Mouse (Mus musculus): Measurements from ENCODE around the gene Fgfr2.
"Not testable (repeated sequence)": the region's sequence is repeated elsewhere in the genome, so short reads cannot be mapped to it uniquely, and the experiment has no call there.

The Fgfr2 gene

DNA sequence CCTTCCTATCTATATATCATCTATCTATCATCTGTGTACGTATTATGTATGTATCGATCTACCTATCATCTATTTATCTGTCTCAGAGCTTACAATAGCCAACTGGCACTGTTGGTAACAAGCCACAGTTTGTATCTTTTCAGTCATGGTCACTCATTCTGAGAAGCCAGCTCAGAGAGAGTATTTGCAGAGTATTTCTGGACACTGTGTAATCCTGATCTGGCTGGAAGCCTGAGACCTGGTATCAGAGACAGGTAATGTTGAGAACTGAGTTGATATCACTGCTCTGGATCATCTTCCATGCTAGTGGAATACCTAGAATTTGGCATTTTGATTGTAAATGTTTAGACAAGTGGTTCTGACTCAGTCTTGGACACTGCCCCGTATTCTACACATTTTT is 2492.2 kb downstream of the Fgfr2 start:
- DNase-seq = no peak

DNA sequence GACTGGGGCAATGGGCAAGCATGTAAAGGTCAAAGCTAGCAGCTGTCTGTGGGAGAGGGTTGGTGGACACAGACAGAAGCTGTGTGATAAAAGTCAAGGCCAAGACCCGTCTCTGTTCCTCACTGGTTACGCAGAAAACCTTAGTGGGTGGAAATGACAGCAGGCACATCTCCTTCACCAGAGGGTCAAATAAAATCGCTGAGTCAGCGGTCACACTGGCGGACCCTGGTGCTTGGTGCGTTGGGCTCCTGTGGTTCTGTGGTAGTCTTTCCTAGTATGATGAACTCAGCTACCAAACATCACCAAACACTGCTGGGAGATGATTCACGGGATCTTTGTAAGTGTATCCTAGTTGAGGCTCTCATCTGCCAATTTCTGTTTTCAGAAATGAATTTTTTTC is 2493.2 kb downstream of the Fgfr2 start:
- no peak for DNase-seq

DNA sequence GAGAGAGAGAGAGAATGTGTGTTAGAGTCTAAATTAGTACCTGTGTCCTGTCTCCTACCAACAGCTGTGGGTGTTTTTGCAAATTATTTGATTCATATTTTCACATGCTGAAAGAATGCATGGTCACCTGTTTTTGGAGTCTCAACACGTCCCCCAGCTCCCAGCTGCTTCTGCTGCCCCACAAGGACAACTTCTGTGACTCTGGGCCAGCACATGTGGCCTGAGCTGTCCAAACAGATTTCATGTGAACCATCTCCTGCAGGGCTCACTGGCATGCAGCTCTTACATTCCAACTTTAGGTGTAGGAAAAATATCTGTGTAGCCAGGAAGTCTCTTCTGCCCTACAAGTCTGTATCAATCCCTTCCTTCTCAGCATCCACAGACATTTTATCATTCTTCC is 2494.5 kb downstream of the Fgfr2 start:
- DNase-seq = no peak

DNA sequence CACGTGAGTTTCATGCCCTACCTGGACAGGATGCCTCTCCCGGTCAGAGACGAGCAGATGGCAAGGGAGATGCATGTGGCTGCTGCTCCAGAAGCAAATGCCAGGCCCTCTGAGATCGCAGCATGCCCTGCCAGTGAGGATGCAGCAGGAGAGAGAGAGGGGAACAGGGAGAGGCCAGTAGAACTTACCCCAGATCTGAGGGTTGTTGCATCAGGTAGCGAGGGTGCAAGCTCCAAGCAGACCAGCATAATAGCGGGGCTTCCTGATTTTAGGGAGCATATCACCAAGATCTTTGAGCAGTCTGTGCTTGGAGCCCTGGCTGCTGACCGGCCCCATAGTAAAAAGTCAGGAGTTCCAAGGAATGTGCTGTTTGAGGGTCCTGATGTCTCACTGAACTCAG is 2497.8 kb downstream of the Fgfr2 start:
- DNase-seq = no peak

DNA sequence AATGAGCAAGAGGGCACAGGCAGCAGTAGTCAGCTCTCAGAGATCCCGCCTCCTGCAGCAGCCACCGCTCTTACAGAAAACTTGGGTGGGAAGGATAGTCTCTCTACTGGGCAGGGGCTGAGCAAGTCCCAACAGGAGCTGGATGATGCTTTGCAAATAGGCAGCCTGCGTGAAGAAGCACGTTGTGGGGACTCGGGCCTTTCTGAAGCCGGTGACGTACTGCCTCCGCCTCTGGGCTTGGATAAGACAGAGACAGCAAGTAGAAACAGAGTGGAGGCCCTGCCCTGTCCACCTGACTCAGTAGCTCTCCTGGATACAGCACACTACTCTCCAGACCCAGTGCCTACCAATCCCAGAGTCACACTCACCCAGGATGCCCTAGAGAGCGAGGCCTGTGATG is 2498.9 kb downstream of the Fgfr2 start:
- DNase-seq = no peak

DNA sequence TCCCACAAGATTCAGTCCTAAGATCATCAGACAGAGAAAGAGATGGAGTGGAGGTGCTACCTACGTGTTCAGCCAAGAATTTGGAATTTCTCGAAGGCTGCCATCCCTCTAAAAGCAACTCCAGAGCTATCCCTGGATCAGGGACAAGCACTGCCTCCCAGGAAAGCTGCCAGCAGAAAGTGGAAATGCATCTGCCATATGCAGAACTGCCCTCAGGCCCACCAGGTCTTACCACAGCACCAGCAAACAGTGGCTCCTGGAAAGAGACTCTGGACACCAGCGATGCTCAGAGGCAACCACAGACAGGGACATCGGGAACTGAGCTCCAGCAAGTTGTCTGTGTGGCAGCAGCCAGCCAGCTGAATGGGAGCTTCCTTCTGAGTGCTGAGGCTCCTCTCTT is 2500.8 kb downstream of the Fgfr2 start:
- no peak for DNase-seq

DNA sequence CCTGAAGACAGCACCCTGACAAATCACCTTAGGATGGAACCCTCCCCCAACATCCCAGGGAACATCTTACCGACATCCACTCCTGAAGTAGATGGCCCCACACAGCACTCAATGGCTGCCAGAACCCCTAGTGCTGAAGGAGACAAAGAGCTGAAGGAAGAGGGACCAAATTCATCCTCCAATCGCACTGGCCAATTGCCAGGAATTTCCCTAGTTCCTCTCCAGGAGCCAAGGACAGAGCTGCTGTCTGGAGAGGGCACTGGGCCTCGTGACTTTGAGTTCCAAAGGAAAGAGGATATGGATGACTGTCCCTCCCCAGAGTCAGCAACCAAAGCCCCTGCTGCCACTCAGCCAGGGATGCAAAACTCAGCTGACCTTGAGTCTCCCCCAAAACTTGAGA is 2501.2 kb downstream of the Fgfr2 start:
- DNase-seq = no peak

DNA sequence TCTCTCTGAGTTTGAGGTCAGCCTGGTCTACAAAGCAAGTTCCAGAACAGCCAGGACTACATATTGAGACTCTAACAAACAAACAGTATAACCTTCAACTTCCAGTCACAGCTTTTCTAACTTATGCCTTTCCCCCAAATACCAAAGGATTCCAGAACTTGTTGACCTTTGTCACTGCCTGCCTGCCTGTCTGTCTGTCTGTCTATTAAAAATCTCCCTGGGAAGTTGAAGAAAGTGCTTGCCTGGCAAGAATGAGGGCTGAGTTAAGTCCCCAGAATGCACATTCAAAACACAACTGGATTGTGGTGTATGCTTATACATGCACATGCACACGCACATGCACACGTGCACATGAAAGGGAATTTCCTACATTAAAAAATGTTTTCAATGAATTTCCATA is 2502.1 kb downstream of the Fgfr2 start:
- no peak for DNase-seq

DNA sequence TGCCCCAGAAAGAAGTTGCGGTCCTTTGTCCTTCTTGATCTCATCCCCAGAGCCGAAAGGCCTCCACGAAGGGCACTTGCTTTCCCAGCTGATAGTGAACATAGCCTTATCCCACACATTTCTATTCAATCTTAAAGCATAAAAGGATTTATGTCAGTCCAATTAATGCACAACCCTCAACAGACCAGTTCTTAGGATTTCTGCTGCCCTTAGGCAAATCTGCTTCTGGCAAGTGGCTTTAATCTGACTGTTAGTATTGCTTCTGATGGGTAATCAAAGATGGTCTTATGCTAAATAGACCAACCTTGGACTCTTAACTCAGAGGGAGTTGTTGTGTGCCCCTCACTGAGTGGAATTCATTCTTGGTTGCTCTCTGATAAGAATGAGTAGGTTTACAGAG is 2505.6 kb downstream of the Fgfr2 start:
- no peak for DNase-seq

DNA sequence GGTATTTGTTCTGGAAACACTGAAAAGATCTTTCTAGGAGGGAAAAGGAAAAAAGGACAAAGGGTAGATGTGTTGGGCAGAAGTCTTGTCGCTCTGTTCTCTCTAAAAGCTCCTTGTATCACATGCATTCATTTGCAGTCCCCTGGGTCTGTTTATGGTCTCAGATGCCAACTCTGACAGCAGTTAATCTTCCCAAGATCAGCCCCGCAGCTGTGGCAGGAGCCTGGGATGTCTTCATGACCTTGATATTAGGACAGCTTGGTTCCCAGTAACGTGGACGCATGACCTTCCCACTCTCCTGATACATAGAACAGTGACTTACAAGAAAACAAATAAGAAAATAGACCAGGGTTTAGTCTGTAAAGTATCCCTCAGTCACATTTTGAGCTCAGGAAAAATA is 2509.2 kb downstream of the Fgfr2 start:
- DNase-seq = no peak

DNA sequence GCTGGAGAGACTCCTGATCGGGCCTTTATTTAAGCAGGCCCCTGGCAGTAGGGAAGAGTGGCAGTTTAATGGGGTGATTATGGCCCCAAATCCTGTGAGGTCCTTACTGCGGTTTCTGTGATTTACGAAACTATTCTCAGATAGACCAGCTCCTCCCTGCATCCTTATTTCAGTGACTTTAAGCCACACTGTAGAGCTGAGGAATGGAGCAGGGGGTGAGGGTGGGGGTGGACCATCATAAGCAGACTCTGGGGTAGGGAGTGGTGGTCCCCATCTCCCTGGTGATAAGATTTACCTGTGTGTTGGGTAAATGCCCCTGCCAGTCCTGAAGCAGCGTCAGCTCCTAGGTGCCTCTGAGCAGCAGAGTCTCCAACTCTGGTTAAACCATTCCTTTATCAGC is 2516.2 kb downstream of the Fgfr2 start:
- no peak for DNase-seq

DNA sequence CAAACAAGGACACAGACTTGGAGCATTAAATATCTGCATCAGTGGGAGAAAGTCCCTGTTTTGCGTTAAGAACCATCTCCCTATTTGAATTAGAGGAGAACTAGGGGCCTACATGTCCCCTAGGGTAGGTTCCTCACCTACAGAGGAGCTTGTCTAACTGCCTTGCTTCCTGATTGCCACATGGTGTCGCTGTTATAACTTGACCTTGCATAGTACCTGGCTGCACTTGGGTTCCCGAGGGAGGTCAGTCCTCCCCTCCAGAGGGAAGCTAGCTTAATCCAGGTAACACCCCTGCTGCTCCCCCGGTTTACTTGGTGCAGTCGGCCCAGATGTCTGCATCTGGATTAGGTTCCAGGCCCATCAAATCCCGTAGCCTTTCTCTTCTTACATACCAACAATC is 2518.0 kb downstream of the Fgfr2 start:
- no peak for DNase-seq

DNA sequence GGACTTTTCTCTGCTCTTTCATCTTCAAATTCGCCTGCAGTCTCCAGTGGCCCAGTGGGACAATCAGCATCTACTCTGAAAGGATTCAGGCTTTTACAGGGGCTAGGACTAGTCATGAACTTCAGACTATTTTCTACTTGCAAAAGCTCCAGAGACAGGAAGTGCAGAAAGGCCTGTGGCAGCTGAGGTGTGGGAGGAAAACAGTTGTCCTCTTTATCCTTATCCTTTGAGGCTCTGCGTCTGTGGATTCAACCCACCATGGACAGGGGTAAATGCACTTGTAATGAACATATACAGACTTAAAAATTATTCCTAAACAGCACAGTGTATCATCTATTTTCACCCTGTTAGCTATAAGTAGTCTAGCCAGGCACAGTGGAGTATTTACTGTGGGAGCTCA is 2518.8 kb downstream of the Fgfr2 start:
- no peak for DNase-seq

DNA sequence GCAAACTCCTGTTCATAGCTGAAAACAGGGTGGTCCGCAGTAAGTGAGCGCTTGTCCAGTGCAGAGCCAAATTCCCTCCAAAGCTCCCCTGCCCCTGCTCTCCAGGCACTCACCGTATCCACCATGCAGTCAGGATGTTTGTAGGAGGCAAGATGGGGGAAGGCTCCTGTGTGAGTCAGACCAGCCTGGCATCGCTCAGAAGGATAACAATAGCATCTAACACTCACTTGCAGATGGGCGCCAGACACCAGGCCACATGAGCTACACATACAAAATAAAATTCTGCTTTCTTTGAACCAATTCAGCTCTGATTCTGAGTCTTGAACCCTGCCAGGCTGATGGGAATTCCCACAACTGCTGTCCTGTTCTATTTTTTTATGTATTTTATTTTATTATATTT is 2519.6 kb downstream of the Fgfr2 start:
- DNase-seq = no peak

DNA sequence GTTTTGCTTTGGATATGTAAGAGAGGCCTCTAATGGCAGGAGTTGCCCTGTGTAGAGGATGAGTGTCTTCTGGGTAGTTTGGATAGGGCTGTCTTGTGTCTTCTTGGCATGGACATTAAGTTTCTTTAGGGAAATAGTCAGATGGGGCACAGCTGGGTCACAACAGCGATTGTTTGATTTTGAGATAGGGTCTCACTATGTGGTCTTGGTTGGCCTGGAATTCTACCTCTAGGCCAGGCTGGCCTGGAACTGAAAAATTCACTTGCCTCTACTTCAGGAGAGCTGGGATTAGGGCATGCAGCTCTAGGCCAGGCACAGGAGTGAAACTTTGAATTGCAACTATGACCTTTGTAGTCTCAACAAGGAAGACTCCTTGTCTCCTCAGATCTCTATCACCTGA is 2520.3 kb downstream of the Fgfr2 start:
- no peak for DNase-seq

DNA sequence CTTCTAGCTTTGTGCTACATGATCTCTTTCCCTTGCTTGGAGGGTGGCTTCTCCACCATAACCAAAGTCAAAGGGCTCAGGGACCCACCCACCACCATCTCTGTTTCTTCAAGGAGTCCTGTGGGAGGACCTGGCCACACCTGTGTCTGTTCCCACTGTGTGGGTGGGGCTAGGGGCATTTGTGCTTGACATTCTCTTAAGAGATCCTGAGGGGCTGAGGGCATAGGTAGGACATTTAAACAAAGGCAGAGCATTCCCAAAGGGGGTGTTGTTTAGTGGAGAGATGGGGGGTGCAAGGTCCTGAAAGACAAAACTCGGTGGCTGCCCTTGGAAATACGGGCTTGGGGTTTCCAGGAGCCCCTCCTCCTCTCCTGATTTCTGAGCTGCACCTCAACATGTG is 2522.6 kb downstream of the Fgfr2 start:
- no peak for DNase-seq

DNA sequence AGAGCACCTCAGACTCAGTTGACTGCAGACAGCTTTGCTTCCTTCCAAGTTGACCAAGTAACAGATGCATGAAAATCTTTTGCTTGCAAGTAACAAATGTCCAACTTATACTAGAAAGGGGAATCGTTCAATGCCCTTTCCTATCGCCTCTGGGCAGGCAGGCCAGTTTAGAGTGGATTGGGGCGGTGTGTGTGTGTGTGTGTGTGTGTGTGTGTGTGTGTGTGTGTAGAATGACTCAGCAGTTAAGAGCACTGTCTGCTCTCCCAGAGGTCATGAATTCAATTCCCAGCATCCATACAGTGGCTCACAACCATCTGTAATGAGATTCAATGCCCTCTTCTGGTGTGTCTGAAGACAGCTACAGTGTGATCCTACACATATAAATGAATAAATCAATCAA is 2523.1 kb downstream of the Fgfr2 start:
- no peak for DNase-seq

DNA sequence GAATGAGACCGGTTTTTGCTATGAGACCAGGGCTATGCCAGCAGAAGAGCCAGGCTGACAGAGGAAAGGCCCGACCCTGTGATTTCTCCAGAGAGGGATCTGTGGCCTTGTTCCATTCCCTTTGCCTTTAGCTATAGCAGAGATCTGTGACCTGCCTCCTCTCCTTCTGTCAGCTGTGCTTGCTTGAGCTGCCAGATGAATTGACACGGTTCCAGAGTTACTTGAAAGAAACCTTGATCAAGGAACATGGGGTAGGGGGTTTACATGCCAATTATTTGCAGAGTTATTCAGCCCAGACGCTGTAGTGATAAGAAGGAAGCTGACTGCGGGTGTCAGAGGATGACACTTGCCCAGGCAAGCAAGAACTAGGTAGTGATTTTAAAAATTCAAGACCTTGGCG is 2525.6 kb downstream of the Fgfr2 start:
- no peak for DNase-seq

DNA sequence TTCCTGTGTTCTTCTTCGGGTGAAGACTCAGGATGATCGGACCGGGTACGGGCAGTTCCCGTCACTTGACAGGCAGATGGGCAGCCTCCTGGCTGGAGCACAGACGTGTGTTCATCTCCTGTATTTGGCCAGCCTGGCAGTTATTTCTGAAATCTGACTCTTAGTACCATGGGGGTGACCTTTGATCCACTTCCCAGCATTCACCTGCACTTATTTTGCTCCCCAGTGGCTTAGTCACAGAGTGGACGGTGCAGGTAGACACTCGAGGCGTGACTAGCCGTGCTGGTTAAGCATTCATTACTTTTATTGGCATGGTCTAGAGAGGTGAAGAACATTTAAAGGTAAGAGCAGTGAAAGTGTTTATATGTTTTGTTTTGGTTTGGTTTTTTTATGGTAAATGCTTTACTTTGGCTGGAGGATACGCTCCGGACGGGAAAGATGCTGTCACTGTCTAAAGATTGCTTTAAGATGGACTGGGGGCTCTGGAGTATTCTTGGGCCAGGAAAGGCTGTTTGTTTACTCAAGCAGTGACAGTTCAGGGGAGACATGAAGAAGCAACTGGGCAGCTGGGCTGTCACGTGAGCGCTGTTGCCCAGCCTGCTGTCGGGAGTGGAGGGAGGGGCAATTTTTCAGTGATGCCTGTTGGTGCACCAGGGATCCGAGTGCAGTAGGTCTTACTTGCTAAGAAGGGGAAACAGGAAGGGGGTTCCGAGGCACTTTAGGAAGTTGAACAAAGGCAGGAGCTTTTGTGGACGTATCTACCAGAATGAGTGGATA is 2526.9 kb downstream of the Fgfr2 start:
- not testable (repeated sequence) for DNase-seq

DNA sequence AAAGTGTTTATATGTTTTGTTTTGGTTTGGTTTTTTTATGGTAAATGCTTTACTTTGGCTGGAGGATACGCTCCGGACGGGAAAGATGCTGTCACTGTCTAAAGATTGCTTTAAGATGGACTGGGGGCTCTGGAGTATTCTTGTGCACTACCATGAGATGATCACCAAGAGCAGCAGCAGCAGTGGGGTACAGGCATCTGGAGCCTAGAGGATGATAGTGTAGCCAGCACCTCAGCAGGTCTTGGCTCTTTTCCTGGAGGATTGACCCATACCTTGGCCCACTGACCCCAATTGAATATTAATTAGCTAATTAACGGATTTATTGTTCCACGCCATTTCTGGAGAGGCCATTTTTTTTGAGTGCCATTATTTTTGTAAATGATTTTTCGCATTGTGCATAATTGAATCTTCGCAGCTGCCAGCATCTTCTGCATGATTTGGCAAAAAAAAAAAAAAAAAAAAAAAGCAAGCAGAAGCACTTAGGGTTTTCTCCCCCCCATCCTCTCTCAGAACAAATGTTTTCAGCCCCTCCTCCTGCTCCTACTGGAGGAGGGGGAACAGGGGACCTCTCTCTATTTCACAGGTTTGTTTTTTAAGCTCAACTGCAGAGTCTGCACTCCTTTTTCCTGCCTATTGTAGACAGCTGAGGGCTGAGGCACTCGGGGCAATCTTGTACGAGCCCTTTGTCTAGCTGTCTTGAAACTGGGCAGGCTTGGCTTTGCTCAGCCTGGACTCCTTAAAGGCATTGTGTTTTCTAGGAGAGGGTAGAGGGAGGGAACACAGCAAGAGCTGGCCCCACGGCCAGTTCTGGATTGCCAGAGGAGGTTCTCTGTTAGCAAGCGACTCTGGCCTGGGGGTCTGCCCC is 2529.5 kb downstream of the Fgfr2 start:
- DNase-seq = not testable (repeated sequence)

DNA sequence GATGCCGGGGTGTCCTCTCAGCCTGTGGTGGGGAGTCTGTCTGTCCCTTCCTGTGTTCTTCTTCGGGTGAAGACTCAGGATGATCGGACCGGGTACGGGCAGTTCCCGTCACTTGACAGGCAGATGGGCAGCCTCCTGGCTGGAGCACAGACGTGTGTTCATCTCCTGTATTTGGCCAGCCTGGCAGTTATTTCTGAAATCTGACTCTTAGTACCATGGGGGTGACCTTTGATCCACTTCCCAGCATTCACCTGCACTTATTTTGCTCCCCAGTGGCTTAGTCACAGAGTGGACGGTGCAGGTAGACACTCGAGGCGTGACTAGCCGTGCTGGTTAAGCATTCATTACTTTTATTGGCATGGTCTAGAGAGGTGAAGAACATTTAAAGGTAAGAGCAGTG is 2530.2 kb downstream of the Fgfr2 start:
- not testable (repeated sequence) for DNase-seq

DNA sequence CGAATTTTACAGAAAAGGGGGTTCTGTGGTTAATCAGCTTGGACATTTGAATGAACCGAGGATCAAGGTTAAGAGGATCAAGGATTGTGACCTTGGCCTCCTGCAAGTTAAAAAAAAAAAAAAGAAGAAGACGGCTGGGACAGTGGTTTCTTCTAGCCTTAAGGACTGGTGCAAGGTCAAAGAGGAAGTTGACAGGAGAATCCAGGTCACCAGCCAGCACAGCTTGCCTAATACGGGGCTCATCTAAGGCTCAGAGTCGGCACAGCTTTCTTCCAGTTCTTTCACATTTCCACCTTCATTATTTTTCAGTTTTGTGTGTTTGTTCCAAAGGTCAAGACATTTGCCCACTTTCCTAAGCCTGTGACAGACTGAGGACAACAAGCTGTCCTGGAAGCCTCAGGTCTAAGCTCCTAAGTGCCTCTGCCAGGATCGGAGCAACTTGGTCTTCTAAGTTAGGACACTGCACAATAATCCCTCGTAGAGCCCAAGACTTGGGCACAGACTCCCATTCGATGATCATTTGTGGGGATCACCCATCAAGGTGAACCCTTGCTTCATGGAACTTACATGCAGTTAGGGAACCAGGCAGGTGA is 2532.2 kb downstream of the Fgfr2 start:
- DNase-seq = no peak

DNA sequence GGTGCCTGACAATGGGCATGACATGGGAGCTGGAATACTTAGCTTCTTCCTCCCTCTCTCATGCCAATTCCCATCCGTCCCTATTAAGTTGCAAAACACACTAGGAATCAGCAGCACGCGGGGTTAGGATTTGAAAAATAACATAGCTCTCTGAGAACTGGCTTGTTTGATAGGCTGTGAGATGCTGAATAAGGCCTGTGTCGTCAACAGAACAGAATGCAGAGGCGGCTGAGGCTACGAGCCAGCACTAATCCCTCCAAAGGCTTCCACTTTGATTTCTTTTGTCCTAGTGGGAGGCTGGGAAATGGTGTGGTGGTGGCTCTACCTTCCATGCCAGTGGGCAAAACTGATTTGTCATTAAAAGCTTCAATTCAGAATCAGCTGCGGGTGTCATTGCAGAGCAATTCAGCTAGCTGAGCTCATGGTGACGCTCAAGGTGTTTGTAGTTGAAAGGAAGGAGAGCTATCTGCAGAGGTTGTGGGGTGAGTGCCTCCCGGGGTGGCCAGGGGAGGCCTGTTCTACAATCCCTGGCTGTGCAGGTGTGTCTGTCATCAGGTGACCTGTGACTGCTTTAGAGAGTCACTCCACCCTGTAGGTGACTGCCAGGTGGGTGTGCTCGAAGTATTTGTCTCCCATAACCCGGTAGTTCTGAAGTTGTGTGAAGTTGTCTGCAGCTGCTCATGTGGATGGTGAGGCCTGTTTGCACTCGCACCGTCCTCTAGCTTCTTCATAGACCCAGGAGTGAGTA is 2532.9 kb downstream of the Fgfr2 start:
- DNase-seq = no peak

Measured in right cerebral cortex, postnatal 4 days (tissue).